Mouse (Mus musculus): ENCODE measurements around the gene Tgif2.

- no peak for TF ChIP-seq CTCF (IDR thresholded peaks at IDR 0.05; ENCODE audit: low read depth)
- TF ChIP-seq EP300 (IDR thresholded peaks at IDR 0.05; ENCODE audit: low read depth) = no peak
These were observed 24.7 kb downstream of the Tgif2 start for GRCm38 (mm10) chr2:156864481-156864880.

All from liver, embryonic 14.5 days (tissue).